Mouse (Mus musculus) megakaryocyte, embryonic 14.5 days (primary cell): Measurements from ENCODE around the gene Sypl.

Experiments used
- FLI1 ChIP-seq: IDR thresholded peaks from 2 replicates; pipeline ENCODE4 v1.6.1; 2012; ENCODE audit warnings: low read length, inconsistent platforms, mixed read lengths
- GATA1 ChIP-seq: IDR thresholded peaks from 3 replicates; pipeline ENCODE4 v1.6.1; 2012; ENCODE audit warnings: mixed read lengths, low read length, inconsistent platforms, borderline replicate concordance

DNA sequence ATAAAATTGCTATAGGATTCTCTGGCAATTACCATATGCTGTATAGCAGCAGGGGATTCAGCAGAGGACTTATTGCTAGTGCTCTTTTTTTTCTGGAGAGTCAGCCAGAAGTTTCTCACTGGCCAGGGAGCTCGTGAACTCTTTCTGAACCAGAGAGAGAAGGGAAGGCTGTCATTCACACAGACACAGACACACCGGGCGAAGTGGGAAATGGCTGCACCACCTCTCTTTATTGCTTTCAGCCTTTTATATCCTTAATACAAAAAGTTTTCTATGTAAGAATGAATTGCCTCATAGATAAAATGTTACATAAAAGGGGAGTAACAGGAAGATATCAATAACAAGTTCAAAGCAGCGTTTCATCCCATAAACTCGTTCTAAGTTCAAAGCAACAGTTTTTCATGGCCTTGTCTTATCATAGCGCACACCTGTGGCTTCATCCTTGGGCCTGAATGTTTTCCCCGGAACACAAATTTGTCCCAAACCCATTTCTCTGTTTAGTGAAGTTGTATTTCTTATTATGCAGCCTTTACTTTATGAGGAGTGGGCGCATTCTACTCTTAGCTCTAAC is 8.7 kb upstream of the Sypl start:
- TF ChIP-seq GATA1, result no peak
- no peak for TF ChIP-seq FLI1
